Mouse (Mus musculus): Measurements from ENCODE around the gene Ints14.

DNA sequence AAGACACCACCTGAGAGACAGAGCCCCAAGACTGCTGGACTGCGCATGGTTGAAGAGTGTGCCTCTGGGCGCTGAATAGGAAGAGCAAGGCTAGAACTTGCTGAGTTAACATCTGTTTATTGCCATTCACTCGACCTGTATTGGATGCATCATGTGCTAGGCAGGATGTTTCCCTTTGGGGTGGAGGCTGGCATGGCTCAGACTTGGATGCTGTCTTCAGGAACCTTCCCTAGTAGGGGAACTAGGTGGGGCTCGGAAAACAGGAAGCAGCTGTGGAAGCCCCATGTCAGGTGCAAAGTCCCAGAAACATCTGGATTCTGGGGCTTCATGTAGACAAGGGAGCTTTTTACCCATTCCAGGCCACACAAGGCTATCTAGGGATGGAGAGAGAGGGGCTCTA, 30.4 kb upstream of the Ints14 start:
- TF ChIP-seq CTCF (IDR thresholded peaks at IDR 0.05; ENCODE audit: low read depth, low read length) (no peak), POLR2AphosphoS5 (IDR thresholded peaks at IDR 0.05; ENCODE audit: insufficient replicate concordance, low read depth, low read length) (no peak), GATA1 (IDR thresholded peaks at IDR 0.05; ENCODE audit: borderline replicate concordance, low read length) (no peak), TAL1 (conservative IDR thresholded peaks at IDR 0.05; ENCODE audit: low read depth, low read length) (no peak), GATA2 (IDR thresholded peaks at IDR 0.05; ENCODE audit: borderline replicate concordance, low read depth, low read length) (no peak)

Measured in G1E (cell line).